Mouse (Mus musculus) kidney, adult 2 months (tissue): ENCODE results near the gene Adam8. TPM values are rescaled to one million over a fixed set of nuclear protein-coding genes. Genes with fewer than 3 reads are reported as not detected.
A peak's percentile ranks its signal among the peaks of the same experiment; 100 is the strongest.

Experiments used
- DNase-seq: peaks from one replicate; pipeline ENCODE4 v3.0.0; 2021
- H3K27ac ChIP-seq: fragments of 200-500 bp; 2 replicates; pipeline ENCODE4 v1.5.1; 2012; ENCODE audit warnings: low read depth, low read length, control low read depth, inconsistent platforms; ENCODE audit not compliant: insufficient read depth
- H3K27me3 ChIP-seq: fragments of 200-500 bp; replicated peaks from 2 replicates; pipeline ENCODE4 v1.6.1; 2012; ENCODE audit warnings: mild to moderate bottlenecking, moderate library complexity, low read length, inconsistent platforms; ENCODE audit not compliant: control insufficient read depth, insufficient read depth
- H3K36me3 ChIP-seq: fragments of 200-500 bp; 2 replicates; pipeline ENCODE4 v1.6.1; 2012; ENCODE audit warnings: mild to moderate bottlenecking, moderate library complexity, low read length, inconsistent platforms; ENCODE audit not compliant: control insufficient read depth, insufficient read depth
- H3K4me1 ChIP-seq: fragments of 200-500 bp; 2 replicates; pipeline ENCODE4 v1.6.1; 2011; ENCODE audit warnings: low read length; ENCODE audit not compliant: control insufficient read depth, insufficient read depth
- H3K4me3 ChIP-seq: fragments of 200-500 bp; 2 replicates; pipeline ENCODE4 v1.5.1; 2011; ENCODE audit warnings: mild to moderate bottlenecking, low read depth, low read length, control low read depth; ENCODE audit not compliant: insufficient read depth
- CTCF ChIP-seq: fragments of 200-500 bp; conservative IDR thresholded peaks from 2 replicates; pipeline ENCODE4 v1.5.1; 2011; ENCODE audit warnings: low read depth, mild to moderate bottlenecking, control low read depth, low read length, moderate library complexity, mixed read lengths; ENCODE audit not compliant: insufficient read depth, insufficient read length
- POLR2A ChIP-seq: fragments of 200-500 bp; IDR thresholded peaks from one replicate; pipeline ENCODE4 v1.6.1; 2011; ENCODE audit warnings: low read depth, low read length, control low read depth
- WGBS: fragments of 180-500 bp; shearing (Covaris S2); methylation state at CpG from one replicate; pipeline ENCODE4 v1.1.7; 2018; 5-methylcytosine and 5-hydroxymethylcytosine counted together
- polyA plus RNA-seq: library from polyadenylated mRNA; depleted of rRNA; stranded (reverse); fragments of >200 nt; gene quantifications from 2 replicates; pipeline ENCODE4 v1.2.3, GENCODE M21; 2012

Gene Adam8
- polyA plus RNA-seq, 1 experiment, result 2.2 TPM

GRCm38 (mm10) chr7:139957437-139957836 lies 34.9 kb downstream of the Adam8 start:
- WGBS, result 50% methylated on average over 11 of the region's 11 CpGs
- Histone ChIP-seq H3K4me3 (no peak overlapping the region), H3K36me3 (no peaks in the 10 kb centered on the region), H3K27me3 (no peaks in the 10 kb centered on the region), H3K4me1 (no peaks in the 10 kb centered on the region), H3K27ac (no peak overlapping the region)
- TF ChIP-seq POLR2A (no peak), CTCF (no peak)
- DNase-seq, result no peak

DNA sequence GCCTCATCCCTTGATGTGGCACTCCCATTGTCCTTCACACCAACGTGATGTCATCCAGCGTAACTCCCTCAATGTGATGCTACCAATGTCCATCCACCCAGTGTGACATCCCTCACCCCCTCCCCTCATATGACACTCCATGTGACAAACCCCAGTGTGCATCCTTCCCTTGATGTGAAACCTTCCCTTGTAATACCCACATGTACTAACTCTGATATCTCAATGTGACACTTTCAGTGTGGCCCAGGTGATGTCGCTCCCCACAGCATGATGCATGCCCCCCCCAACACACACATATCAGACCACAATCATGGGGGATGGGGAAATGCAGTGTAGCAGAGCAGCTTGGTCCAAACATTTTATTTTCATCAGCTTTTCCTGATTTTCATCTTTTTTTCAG lies 35.7 kb downstream of the Adam8 start:
- Histone ChIP-seq H3K27me3 (no peaks in the 10 kb centered on the region), H3K4me3 (no peak overlapping the region), H3K4me1 (no peaks in the 10 kb centered on the region), H3K36me3 (no peaks in the 10 kb centered on the region), H3K27ac (no peak overlapping the region)
- WGBS, result 80% methylated on average over 3 of the region's 3 CpGs
- no peak for TF ChIP-seq CTCF
- TF ChIP-seq POLR2A, result no peak
- no peak for DNase-seq

DNA sequence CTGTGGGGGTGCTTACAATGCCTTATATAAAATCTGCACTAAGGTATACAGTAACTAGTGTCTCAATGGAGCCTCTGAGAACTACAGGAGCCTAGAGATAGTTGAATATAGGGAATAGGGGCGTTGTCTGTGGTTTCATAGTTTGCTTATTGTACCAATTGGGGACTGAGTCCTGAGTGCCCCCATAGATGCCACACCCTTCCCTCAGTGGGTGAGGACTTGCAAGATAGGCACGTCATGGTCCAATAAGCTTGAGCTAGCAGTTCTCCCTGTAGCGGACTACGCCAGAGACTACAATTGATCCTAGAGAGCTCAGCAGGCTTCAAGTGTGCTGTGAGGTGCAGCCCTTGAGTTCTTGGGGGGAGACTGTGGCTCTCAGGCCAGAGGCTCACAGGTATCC lies 36.9 kb downstream of the Adam8 start:
- WGBS, result 84% methylated on average over 4 of the region's 4 CpGs
- no peaks in the 10 kb centered on the region for H3K4me1 ChIP-seq
- no peaks in the 10 kb centered on the region for H3K27me3 ChIP-seq
- no peak for TF ChIP-seq POLR2A
- H3K36me3 ChIP-seq, result no peaks in the 10 kb centered on the region
- H3K4me3 ChIP-seq, result no peak overlapping the region
- H3K27ac ChIP-seq, result no peak overlapping the region
- no peak for DNase-seq

DNA sequence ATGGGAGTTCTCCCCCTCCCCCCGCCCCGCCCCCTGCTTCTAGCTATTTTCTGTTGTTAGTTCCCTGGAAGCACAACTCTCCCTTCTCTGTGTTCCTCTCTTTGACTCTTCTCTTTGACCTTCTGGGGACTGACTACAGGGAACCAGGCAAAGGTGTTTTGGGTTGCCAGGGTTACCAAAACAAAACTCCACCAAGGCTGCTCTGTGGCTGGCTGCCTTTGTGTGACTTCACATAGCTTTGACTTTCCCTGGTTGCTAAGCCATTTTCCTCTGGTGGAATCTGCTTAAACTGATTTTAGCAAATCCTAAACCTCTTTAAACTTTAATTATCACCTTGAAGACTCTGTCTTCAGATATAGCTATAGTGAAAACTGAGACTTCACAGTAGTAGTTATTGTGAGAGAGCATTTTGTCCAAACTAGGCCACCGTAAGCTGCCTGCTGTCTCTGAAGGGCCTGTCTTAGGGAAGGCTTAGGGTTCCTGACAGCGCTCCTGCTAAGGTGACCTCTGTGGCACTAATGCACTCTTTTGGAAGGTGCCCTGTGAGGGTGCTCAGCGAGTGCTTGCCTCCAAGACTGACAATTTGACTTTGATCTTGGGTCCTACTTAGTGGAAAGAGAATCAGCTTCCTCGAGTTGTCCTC lies 40.2 kb downstream of the Adam8 start:
- 79% methylated on average over 6 of the region's 6 CpGs for WGBS
- TF ChIP-seq CTCF, result no peak
- no peak for TF ChIP-seq POLR2A
- Histone ChIP-seq H3K4me3 (no peak overlapping the region), H3K27me3 (no peaks in the 10 kb centered on the region), H3K36me3 (no peaks in the 10 kb centered on the region), H3K4me1 (no peaks in the 10 kb centered on the region), H3K27ac (no peak overlapping the region)
- DNase-seq, result no peak

- no peak for TF ChIP-seq POLR2A
- no peak for TF ChIP-seq CTCF
- peak; percentile 29 for DNase-seq
- no peaks in the 10 kb centered on the region for H3K27me3 ChIP-seq
- peak overlapping the region; percentile 66 for H3K4me3 ChIP-seq
- WGBS, result 6% methylated on average over 16 of the region's 16 CpGs
- no peaks in the 10 kb centered on the region for H3K36me3 ChIP-seq
- no peaks in the 10 kb centered on the region for H3K4me1 ChIP-seq
- H3K27ac ChIP-seq, result no peak overlapping the region
Measured at GRCm38 (mm10) chr7:139951079-139951478, 41.3 kb downstream of the Adam8 start.

- H3K36me3 ChIP-seq, result no peaks in the 10 kb centered on the region
- no peak for TF ChIP-seq POLR2A
- no peak for TF ChIP-seq CTCF
- peak; percentile 46 for DNase-seq
- peak overlapping the region; percentile 15; the same call in 1 of the 2 replicates for H3K27ac ChIP-seq
- H3K4me3 ChIP-seq, result peak overlapping the region; percentile 66
- no peaks in the 10 kb centered on the region for H3K27me3 ChIP-seq
- 2% methylated on average over 33 of the region's 33 CpGs for WGBS
- no peaks in the 10 kb centered on the region for H3K4me1 ChIP-seq
Measured at GRCm38 (mm10) chr7:139950283-139950971, 41.9 kb downstream of the Adam8 start.

DNA sequence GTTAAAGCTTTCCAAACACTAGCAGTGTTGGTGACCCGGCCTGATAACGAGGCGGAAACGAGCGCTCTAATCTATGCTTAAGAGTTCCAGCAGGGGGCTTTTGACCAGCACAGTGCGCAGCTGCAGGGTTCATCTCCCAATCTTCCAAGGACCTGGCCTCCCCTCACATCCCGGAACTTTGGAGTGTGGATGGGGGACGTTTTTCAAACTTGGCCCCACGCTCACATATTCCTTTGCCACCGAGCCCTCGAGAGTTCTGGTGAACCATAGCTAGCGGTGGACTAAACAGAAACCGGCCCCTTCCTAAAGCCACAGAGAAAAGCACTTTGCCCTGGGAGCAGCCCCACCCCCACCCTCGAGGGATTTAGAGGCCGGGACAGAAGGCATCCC lies 42.5 kb downstream of the Adam8 start:
- H3K27ac ChIP-seq, result 0 out of 2 replicates have a peak overlapping the region, but pooled peaks have one; percentile 17
- no peaks in the 10 kb centered on the region for H3K4me1 ChIP-seq
- peak; percentile 41 for DNase-seq
- no peaks in the 10 kb centered on the region for H3K27me3 ChIP-seq
- WGBS, result 10% methylated on average over 15 of the region's 15 CpGs
- peak overlapping the region; percentile 66 for H3K4me3 ChIP-seq
- TF ChIP-seq POLR2A, result no peak
- peak; percentile 34; the same call in 1 of the 2 replicates for TF ChIP-seq CTCF
- H3K36me3 ChIP-seq, result no peaks in the 10 kb centered on the region

DNA sequence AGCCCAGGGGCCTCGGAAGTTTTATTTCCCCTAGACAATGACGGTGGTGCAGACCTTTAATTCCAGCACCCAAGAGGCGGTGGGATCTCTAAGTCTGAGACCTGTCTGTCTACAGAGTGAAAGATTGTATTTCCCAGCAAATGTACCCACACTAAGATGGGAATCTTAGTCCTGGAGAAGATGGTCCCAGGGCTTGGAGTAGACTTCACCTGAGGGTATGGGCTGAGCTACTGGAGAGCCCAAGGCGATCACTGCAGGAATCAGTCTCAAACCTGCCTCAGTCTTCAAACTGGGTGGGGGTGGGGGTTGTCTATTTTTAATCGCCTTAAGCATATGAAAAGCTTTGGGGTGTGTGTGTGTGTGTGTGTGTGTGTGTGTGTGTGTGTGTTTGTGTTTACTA lies 46.3 kb downstream of the Adam8 start:
- no peak overlapping the region for H3K4me3 ChIP-seq
- no peaks in the 10 kb centered on the region for H3K4me1 ChIP-seq
- H3K27me3 ChIP-seq, result 0 out of 2 replicates have a peak, but pooled peaks cover 2% of the 10 kb centered on the region
- 86% methylated on average over 5 of the region's 5 CpGs for WGBS
- no peaks in the 10 kb centered on the region for H3K36me3 ChIP-seq
- H3K27ac ChIP-seq, result no peak overlapping the region
- TF ChIP-seq POLR2A (no peak), CTCF (no peak)
- no peak for DNase-seq
